Mouse (Mus musculus): ENCODE results near the gene Fbrs. TPM values are rescaled to one million over a fixed set of nuclear protein-coding genes. Genes with fewer than 3 reads are reported as not detected.

Gene Fbrs
- 122 and 128 TPM in 2 replicates for polyA plus RNA-seq (2012; rRNA removed)

GRCm38 (mm10) chr7:127478635-127479317, at the start of gene Fbrs:
Gene Fbrs (plus strand): TSS chr7:127479199.
- peak within 1 kb of the TSS; percentile 85 for H3K27ac ChIP-seq (ENCODE audit: control insufficient read depth, insufficient read depth, low read length)
- peak; percentile 40; the same call in 1 of the 2 replicates for TF ChIP-seq POLR2A (IDR thresholded peaks at IDR 0.05; ENCODE audit: control insufficient read depth, extremely low read depth, insufficient read depth, low read length, poor library complexity)
- no peak for TF ChIP-seq CTCF (IDR thresholded peaks at IDR 0.05; ENCODE audit: borderline replicate concordance, control insufficient read depth, extremely low read depth, insufficient read depth, low read length, poor library complexity)
- H3K27me3 ChIP-seq (ENCODE audit: control insufficient read depth, insufficient read depth, low read length) = no peaks in the 10 kb centered on the region
- WGBS = under 1% methylated on average over 61 of the region's 62 CpGs
- DNase-seq = peak; percentile 88
- peak within 1 kb of the TSS; percentile 57 for H3K4me3 ChIP-seq (ENCODE audit: control insufficient read depth, insufficient read depth, low read length)
- peaks cover 45% of the 10 kb centered on the region for H3K36me3 ChIP-seq (ENCODE audit: control insufficient read depth, insufficient read depth, low read length)
- H3K4me1 ChIP-seq (replicated peaks; ENCODE audit: control insufficient read depth, insufficient read depth, low read length) = peaks cover 6% of the 10 kb centered on the region

- no peak for DNase-seq
- H3K36me3 ChIP-seq (ENCODE audit: control insufficient read depth, insufficient read depth, low read length) = no peaks in the 10 kb centered on the region
- no peak overlapping the region for H3K27ac ChIP-seq (ENCODE audit: control insufficient read depth, insufficient read depth, low read length)
- no peaks in the 10 kb centered on the region for H3K4me1 ChIP-seq (replicated peaks; ENCODE audit: control insufficient read depth, insufficient read depth, low read length)
- no peaks in the 10 kb centered on the region for H3K27me3 ChIP-seq (ENCODE audit: control insufficient read depth, insufficient read depth, low read length)
- 83% methylated on average over 4 of the region's 4 CpGs for WGBS
- no peak for TF ChIP-seq POLR2A (IDR thresholded peaks at IDR 0.05; ENCODE audit: control insufficient read depth, extremely low read depth, insufficient read depth, low read length, poor library complexity)
- TF ChIP-seq CTCF (IDR thresholded peaks at IDR 0.05; ENCODE audit: borderline replicate concordance, control insufficient read depth, extremely low read depth, insufficient read depth, low read length, poor library complexity) = no peak
- no peak overlapping the region for H3K4me3 ChIP-seq (ENCODE audit: control insufficient read depth, insufficient read depth, low read length)
These were observed 43.8 kb upstream of the Fbrs start for GRCm38 (mm10) chr7:127435206-127435605.

GRCm38 (mm10) chr7:127437724-127438123, 41.3 kb upstream of the Fbrs start:
- peak; percentile 35 for DNase-seq
- H3K27ac ChIP-seq (ENCODE audit: control insufficient read depth, insufficient read depth, low read length) = no peak overlapping the region
- no peaks in the 10 kb centered on the region for H3K4me1 ChIP-seq (replicated peaks; ENCODE audit: control insufficient read depth, insufficient read depth, low read length)
- no peak for TF ChIP-seq CTCF (IDR thresholded peaks at IDR 0.05; ENCODE audit: borderline replicate concordance, control insufficient read depth, extremely low read depth, insufficient read depth, low read length, poor library complexity)
- no peak for TF ChIP-seq POLR2A (IDR thresholded peaks at IDR 0.05; ENCODE audit: control insufficient read depth, extremely low read depth, insufficient read depth, low read length, poor library complexity)
- 99% methylated on average over 3 of the region's 3 CpGs for WGBS
- H3K27me3 ChIP-seq (ENCODE audit: control insufficient read depth, insufficient read depth, low read length) = no peaks in the 10 kb centered on the region
- peaks cover 2% of the 10 kb centered on the region; the same call in 1 of the 2 replicates for H3K36me3 ChIP-seq (ENCODE audit: control insufficient read depth, insufficient read depth, low read length)
- no peak overlapping the region for H3K4me3 ChIP-seq (ENCODE audit: control insufficient read depth, insufficient read depth, low read length)

- peaks cover 3% of the 10 kb centered on the region; the same call in 1 of the 2 replicates for H3K36me3 ChIP-seq (ENCODE audit: control insufficient read depth, insufficient read depth, low read length)
- 97% methylated on average over 20 of the region's 20 CpGs for WGBS
- TF ChIP-seq POLR2A (IDR thresholded peaks at IDR 0.05; ENCODE audit: control insufficient read depth, extremely low read depth, insufficient read depth, low read length, poor library complexity) (no peak), CTCF (IDR thresholded peaks at IDR 0.05; ENCODE audit: borderline replicate concordance, control insufficient read depth, extremely low read depth, insufficient read depth, low read length, poor library complexity) (no peak)
- H3K27me3 ChIP-seq (ENCODE audit: control insufficient read depth, insufficient read depth, low read length) = no peaks in the 10 kb centered on the region
- no peak overlapping the region for H3K27ac ChIP-seq (ENCODE audit: control insufficient read depth, insufficient read depth, low read length)
- no peak for DNase-seq
- peaks cover 2% of the 10 kb centered on the region; the same call in 1 of the 2 replicates for H3K4me1 ChIP-seq (replicated peaks; ENCODE audit: control insufficient read depth, insufficient read depth, low read length)
- H3K4me3 ChIP-seq (ENCODE audit: control insufficient read depth, insufficient read depth, low read length) = no peak overlapping the region
These were observed 35.0 kb upstream of the Fbrs start for GRCm38 (mm10) chr7:127443976-127444375.

- peak within 1 kb of the TSS; percentile 94 for H3K4me3 ChIP-seq (ENCODE audit: control insufficient read depth, insufficient read depth, low read length)
- under 1% methylated on average over 54 of the region's 54 CpGs for WGBS
- H3K4me1 ChIP-seq (replicated peaks; ENCODE audit: control insufficient read depth, insufficient read depth, low read length) = peaks cover 2% of the 10 kb centered on the region; the same call in 1 of the 2 replicates
- TF ChIP-seq POLR2A (IDR thresholded peaks at IDR 0.05; ENCODE audit: control insufficient read depth, extremely low read depth, insufficient read depth, low read length, poor library complexity) = peak; percentile 60
- peak; percentile 48; the same call in 1 of the 2 replicates for TF ChIP-seq CTCF (IDR thresholded peaks at IDR 0.05; ENCODE audit: borderline replicate concordance, control insufficient read depth, extremely low read depth, insufficient read depth, low read length, poor library complexity)
- H3K27me3 ChIP-seq (ENCODE audit: control insufficient read depth, insufficient read depth, low read length) = no peaks in the 10 kb centered on the region
- no peaks in the 10 kb centered on the region for H3K36me3 ChIP-seq (ENCODE audit: control insufficient read depth, insufficient read depth, low read length)
- H3K27ac ChIP-seq (ENCODE audit: control insufficient read depth, insufficient read depth, low read length) = peak within 1 kb of the TSS; percentile 44
- DNase-seq = peak; percentile 94
These were observed 30.3 kb upstream of the Fbrs start, which contains the start of gene Zfp689 for GRCm38 (mm10) chr7:127448521-127449300. Gene Zfp689 (minus strand): TSS chr7:127449158.

- no peak overlapping the region for H3K4me3 ChIP-seq (ENCODE audit: control insufficient read depth, insufficient read depth, low read length)
- peaks cover 2% of the 10 kb centered on the region; the same call in 1 of the 2 replicates for H3K4me1 ChIP-seq (replicated peaks; ENCODE audit: control insufficient read depth, insufficient read depth, low read length)
- H3K36me3 ChIP-seq (ENCODE audit: control insufficient read depth, insufficient read depth, low read length) = peaks cover under 1% of the 10 kb centered on the region; the same call in 1 of the 2 replicates
- H3K27me3 ChIP-seq (ENCODE audit: control insufficient read depth, insufficient read depth, low read length) = no peaks in the 10 kb centered on the region
- TF ChIP-seq POLR2A (IDR thresholded peaks at IDR 0.05; ENCODE audit: control insufficient read depth, extremely low read depth, insufficient read depth, low read length, poor library complexity) (no peak), CTCF (IDR thresholded peaks at IDR 0.05; ENCODE audit: borderline replicate concordance, control insufficient read depth, extremely low read depth, insufficient read depth, low read length, poor library complexity) (no peak)
- H3K27ac ChIP-seq (ENCODE audit: control insufficient read depth, insufficient read depth, low read length) = no peak overlapping the region
- no peak for DNase-seq
- 88% methylated on average over 7 of the region's 7 CpGs for WGBS
These were observed 29.0 kb upstream of the Fbrs start for GRCm38 (mm10) chr7:127449966-127450365.

Data from thymus, adult 2 months (tissue).